Mouse (Mus musculus) stomach, adult 2 months (tissue): ENCODE results near the gene 1700014D04Rik. TPM values are rescaled to one million over a fixed set of nuclear protein-coding genes. Genes with fewer than 3 reads are reported as not detected.

Experiments used
- polyA plus RNA-seq: library from polyadenylated mRNA; depleted of rRNA; stranded (reverse); fragments of >200 nt; gene quantifications from 2 replicates; pipeline ENCODE4 v1.2.3, GENCODE M21; 2012; rRNA removed

The 1700014D04Rik gene
- not detected in 2 replicates for polyA plus RNA-seq

GRCm38 (mm10) chr13:59746711-59747110 lies at the start of gene 1700014D04Rik:
Gene 1700014D04Rik, minus strand, starts transcription at chr13:59746752.

DNA sequence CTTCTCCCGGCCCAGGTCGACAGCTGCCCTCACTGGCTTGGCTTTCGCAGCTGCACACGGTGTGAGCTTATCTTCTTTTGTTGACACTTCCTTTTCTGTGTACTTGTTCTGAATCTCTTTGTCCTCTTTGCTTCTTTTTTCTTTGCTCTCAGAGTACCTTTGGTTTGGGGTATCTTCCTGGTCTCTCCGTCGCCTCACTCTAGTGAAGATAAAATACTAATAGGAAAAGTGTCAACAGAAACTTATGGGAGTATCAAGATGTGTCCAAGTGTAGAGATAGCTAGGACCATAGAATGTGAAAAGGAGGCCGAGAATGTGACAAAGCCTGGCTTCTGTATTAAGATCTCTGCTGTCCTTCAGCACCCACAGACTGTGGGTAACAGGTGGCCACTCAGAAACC lies 35.6 kb upstream of the 1700014D04Rik start, which contains the start of gene Gm49354:
Gm49354 (minus strand) TSS at position 101 of the 400 bp plus-strand sequence.

DNA sequence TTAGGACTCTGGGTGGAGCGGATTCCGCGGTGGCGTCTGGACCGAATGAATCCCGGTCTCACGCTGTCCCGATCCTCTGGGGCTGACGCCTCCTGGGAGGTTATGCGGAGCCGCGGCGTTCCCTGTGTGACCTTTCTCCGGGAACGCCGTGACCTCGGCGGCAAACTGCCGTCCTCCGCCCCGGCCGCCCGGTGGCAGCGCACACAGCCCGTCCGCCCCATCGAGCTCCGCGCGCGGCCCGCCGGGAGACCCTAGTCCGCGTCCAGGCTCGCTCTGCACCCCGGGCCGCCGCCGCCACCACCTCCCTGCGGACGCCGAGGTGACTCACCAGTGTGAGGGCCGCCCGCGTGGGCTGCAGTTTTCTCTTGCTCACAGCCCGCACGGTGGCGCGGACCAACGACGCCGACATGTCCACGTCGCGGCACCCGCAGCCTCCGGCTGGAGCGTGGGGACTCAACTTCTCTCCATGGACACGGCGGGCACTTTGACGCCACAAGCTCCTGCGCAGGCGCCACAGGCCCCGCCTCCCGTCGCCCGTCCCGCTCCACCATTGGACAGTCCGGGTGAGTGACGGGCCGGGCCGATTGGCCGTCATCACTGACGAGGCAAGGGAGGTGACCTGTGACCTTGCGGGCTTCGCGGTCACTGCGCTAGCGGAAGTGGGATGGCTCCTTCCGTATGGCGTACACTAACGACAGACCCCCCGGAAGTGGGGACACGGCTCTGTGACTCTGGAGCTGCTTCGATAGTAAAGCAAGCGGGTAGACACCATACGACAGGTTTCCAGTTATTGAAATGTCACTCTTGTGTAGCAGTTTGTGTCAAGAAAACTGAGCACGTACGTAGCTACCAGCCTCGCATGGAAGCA lies 23.0 kb upstream of the 1700014D04Rik start, which contains the start of gene Isca1:
Isca1 (minus strand) TSS at position 515 of the 868 bp plus-strand sequence.

GRCm38 (mm10) chr13:59731652-59732051 lies 14.9 kb downstream of the 1700014D04Rik start, which contains the start of gene Spata31d1d:
Gene Spata31d1d, minus strand, starts transcription at chr13:59731752.

DNA sequence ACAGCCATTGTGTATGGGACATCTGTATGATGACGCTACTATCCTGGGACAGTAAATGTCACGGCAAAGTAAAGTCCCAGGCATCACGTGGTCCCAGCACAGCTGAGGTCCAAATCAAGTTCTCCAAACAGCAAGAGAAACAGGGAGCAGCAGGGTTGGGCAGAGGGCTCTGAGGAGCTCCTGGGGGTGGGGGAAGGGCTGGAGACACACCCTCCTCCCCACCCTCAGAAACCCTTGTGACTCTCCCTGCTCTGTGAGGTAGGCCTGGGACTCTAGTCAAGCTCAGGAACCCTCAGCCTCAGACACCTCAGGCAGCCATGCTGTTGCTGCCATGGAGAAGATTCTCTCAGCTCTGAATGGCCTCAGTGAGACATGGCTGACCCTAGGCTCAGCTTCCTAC lies 34.6 kb downstream of the 1700014D04Rik start, which contains the start of gene Spata31d1b:
Spata31d1b (plus strand) TSS at position 301 of the 400 bp plus-strand sequence.

DNA sequence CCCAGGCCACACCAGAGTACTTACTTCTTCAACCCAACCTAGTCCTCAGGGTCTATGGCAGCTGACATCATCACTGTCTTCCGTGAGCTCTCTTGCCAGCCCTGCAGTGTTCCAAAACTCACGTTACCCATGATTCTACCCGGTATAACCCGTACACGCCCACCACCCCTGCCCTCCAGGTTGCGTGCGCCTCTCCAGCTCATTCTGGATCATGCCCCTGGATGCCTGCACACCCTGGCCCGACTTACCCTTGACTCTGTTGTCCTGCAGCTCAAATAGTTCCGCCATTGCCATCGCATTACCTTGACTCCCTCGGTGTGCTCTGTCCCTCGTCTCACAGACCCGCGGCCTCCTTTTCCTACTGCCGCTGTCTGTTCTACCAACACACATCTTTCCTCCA lies 36.3 kb downstream of the 1700014D04Rik start, which contains the start of gene Spata31d1a:
Spata31d1a (minus strand) TSS at position 101 of the 400 bp plus-strand sequence.

DNA sequence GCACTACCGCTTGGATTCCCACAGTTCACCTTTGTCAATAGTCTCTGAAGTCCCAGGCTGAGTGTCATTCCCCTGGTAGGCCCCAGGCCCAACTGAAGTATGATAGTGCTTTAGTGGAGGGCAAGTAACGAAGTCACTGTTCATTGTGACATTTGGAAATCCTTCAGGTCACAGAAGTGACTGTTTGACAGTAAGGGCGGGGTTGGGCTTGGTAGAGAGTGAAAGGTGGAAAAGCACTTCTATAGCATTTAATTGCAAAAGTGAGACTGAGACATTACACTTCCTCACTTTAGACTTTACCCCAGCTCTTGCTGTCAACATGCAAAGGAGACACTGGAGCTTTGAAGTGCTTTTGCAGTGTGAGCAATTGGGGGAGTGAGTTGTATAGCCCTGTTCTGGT lies 52.5 kb downstream of the 1700014D04Rik start, which contains the start of gene 4921517D22Rik:
4921517D22Rik (minus strand) TSS at position 101 of the 400 bp plus-strand sequence.

Other genes with a start within 250 kb of the 1700014D04Rik start
- 1.0 and 1.5 TPM in 2 replicates for gene Agtpbp1, start 161.5 kb downstream of the 1700014D04Rik start, polyA plus RNA-seq
- gene Naa35, start 161.5 kb downstream of the 1700014D04Rik start, polyA plus RNA-seq = 8.2 and 11.1 TPM in 2 replicates
- gene Golm1, start 70.9 kb downstream of the 1700014D04Rik start, polyA plus RNA-seq = 27.7 and 38.3 TPM in 2 replicates
- not detected in 2 replicates for gene 4921517D22Rik, start 52.6 kb downstream of the 1700014D04Rik start, polyA plus RNA-seq
- not detected in 2 replicates for gene Spata31d1a, start 36.4 kb downstream of the 1700014D04Rik start, polyA plus RNA-seq
- gene Spata31d1b, start 34.5 kb downstream of the 1700014D04Rik start, polyA plus RNA-seq = 0.02 TPM in 1 of 2 replicates, not detected in the other
- gene Spata31d1d, start 15.0 kb downstream of the 1700014D04Rik start, polyA plus RNA-seq = not detected in 2 replicates
- 26.5 and 27.6 TPM in 2 replicates for gene Isca1, start 23.1 kb upstream of the 1700014D04Rik start, polyA plus RNA-seq
- not detected in 2 replicates for gene Gm49354, start 35.5 kb upstream of the 1700014D04Rik start, polyA plus RNA-seq
- 6.8 and 8.3 TPM in 2 replicates for gene Tut7, start 76.4 kb upstream of the 1700014D04Rik start, polyA plus RNA-seq